Mouse (Mus musculus) cerebellum, adult 18-20 months (tissue): ENCODE data around the gene Thy1.
A peak's percentile ranks its signal among the peaks of the same experiment; 100 is the strongest.

Experiments used
- DNase-seq, 2 experiments: peaks; one replicate each; pipeline ENCODE4 v3.0.0; 2021

Thy1 gene

DNA sequence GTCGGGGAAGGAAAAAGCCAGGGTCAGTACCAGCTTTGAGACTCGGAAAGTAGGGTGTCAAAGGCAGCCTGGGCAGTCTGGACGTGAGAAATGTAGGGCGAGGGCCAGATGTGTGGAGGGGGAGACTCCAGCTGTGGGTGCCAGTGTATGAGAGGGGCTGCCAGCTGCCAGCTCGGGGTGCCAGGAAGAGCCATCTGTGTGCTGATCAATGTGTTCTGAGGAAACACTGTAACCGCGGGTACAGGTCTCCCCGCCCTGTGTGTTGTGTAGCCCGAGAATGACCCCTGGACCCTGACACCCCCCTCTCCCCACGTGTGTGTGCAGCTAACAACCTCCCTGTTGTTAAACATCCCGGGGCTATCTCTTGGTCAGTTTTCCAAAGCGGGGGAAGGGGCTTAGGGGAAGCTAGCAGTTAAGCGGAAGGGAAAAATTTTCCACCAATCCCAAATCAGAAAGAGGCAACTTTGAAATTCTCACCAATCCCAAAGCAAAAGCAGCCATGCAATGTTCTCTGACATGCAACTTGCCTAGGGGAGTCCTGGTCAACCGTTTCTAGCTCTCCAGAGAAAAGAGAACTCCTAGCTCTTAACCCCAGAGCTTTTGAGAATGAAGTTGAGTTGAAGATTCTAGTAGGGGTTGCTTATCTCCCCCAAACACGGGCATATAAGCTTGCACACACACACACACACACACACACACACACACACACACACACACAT is 24.2 kb downstream of the Thy1 start:
- DNase-seq: no peak

- no peak for DNase-seq
These were observed 24.8 kb downstream of the Thy1 start for GRCm38 (mm10) chr9:44067960-44068330.

GRCm38 (mm10) chr9:44069252-44069651 is 26.1 kb downstream of the Thy1 start:
- no peak for DNase-seq

- DNase-seq: no peak
These were observed 27.1 kb downstream of the Thy1 start for GRCm38 (mm10) chr9:44070113-44070843.

DNA sequence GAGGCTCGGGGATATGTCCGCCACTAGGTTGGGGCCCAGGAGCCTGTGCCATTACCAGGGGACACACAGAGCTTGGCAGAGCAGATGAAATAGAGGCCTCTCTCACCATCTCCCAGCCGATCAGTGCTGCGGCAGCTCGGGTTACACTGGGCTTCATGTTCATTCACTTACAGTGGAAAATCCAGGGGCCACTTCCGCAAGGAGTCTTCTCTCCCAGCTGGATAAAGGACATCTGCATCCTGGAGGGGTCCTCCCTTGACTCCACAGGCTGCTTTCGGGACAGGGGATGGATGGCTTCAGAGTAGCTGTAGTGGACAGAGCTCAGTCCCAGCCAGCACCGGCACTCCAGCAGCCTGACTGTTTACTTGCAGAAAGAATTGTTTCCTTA is 27.7 kb downstream of the Thy1 start:
- DNase-seq: no peak

GRCm38 (mm10) chr9:44071914-44072598 is 28.9 kb downstream of the Thy1 start:
- peak; percentile 42 to 53 for DNase-seq

GRCm38 (mm10) chr9:44072599-44072915 is 29.4 kb downstream of the Thy1 start:
- DNase-seq: peak; percentile 38 to 54

- peak; percentile 69 to 74 for DNase-seq
These were observed 29.9 kb downstream of the Thy1 start for GRCm38 (mm10) chr9:44073115-44073514.

- peak; percentile 59 to 69 for DNase-seq
These were observed 31.5 kb downstream of the Thy1 start for GRCm38 (mm10) chr9:44074395-44075275.

GRCm38 (mm10) chr9:44075276-44075995 is 32.3 kb downstream of the Thy1 start:
- DNase-seq: peak; percentile 41 to 51

GRCm38 (mm10) chr9:44075996-44076763 is 33.0 kb downstream of the Thy1 start:
- no peak for DNase-seq

- peak; percentile 76 to 85 for DNase-seq
These were observed 33.6 kb downstream of the Thy1 start for GRCm38 (mm10) chr9:44076764-44077120.

DNA sequence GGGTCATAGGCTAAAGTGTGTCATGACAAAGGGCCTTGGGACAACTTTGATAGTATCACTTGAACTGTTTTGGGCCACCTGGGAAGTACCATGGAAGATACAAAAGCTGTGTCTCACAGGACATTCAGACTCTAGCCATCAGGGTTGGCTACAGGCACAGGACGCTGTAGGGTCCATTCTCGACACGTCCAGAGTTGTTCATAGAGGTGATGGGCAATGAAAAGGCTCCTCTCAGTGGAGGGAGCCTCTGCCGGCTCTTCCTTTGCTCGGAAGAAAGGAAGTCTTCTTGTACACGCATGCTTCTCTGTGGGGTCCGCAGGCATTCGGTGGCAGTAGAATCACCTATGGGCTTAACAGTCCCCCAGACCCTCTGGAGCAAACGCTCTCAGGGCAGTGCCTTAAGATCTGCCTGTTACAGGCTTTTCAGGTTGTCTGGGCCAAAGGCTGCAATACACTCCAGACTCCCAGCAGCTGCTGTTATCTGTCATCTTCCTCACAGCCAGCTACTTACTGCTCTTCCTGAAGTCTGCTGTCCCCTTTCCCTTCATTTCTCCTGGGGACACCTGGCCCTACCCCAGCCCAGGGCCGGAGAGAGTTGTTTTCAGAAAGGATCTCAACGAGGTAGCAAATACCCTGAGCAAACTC is 34.2 kb downstream of the Thy1 start:
- peak in 1 of 2 experiments; percentile 13 for DNase-seq

- DNase-seq: no peak
These were observed 35.1 kb downstream of the Thy1 start for GRCm38 (mm10) chr9:44078136-44078797.

GRCm38 (mm10) chr9:44078955-44079756 is 36.0 kb downstream of the Thy1 start:
- peak; percentile 96 for DNase-seq

- DNase-seq: peak in 1 of 2 experiments; percentile 24
These were observed 37.0 kb downstream of the Thy1 start for GRCm38 (mm10) chr9:44079997-44080780.

DNA sequence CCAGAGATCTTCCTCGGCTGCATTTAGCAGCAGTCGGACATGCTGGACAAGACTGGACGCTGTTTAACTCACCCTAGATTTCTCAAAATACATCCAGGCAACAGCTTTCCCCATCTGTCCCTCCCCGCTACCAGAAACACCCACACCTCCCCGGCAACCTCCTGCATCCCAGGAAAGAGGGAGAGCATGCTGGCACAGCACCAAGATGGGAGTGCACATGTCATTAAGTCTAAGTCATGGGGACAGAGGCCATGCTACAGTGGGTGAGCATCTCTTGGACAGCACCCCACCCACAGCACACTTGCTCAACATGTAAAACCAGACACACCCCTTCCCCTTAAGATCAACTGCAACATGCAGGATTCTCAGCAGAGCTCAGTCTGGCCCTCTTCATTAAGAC is 37.8 kb downstream of the Thy1 start:
- DNase-seq: peak; percentile 40 to 42

DNA sequence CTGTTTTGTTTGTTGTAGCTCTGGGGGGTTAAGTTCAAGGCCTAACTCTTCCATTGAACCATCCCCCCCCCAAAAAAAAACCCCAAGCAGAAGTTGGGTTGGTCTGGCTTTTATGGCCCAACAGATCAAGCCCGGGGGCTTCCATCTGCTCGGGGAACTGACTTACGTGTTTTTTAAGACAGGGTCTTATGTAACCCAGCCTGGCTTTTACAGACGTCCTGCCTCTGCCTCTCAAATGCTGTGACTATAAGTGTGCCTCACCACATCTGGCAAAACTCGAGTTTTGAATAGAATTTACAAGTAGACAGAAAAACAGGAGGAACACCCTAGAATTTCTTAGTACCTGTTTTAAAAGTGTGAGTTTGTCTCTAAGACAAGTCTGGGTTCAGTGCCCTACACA is 38.4 kb downstream of the Thy1 start:
- DNase-seq: peak in 1 of 2 experiments; percentile 6

DNA sequence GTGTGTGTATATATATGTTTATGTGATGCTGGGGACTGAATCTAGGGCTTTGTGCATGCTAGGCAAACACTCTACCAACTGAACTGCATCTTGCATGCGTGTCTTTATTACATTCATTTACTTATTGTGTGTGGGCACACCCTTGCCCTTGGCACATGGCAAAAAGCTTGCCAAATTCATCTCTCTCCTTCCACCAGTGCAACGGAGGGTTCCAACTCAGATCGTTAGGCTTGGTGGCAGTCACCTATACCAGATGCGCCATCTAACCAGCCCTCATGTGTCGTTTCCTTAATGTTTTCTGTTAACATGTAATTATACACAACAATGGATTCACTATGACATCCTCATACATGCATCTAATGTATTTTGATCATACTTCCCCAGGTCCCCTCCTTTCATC is 39.1 kb downstream of the Thy1 start:
- peak in 1 of 2 experiments; percentile 16 for DNase-seq
